Mouse (Mus musculus) liver, postnatal 0 days (tissue): ENCODE measurements around the gene Irak2.

ENCODE experiments used
- CTCF ChIP-seq: sonication (generic); IDR thresholded peaks from 2 replicates; pipeline ENCODE4 v1.5.1; 2016; ENCODE audit warnings: antibody characterized with exemption, low read depth
- EP300 ChIP-seq: IDR thresholded peaks from 2 replicates; pipeline ENCODE4 v1.6.1; 2016; ENCODE audit warnings: antibody characterized with exemption, low read depth, mild to moderate bottlenecking

DNA sequence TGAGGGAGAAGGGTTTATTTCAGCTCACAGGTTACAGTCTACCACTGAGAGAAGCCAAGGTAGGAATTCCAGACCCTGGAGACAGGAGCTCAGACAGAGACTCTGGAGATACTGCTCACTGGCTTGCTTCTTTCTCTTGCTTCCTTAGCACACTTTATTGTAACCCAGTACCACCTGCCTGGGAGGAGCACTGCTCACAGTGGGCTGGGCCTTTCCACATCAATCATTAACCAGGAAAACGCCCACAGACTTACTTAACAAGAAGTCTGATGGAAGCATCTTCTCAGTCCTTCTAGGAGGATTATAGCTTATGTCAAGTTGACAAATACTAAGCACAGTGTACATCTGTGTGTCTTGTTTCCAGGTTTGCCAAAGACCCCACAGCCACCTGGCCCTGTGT, 76.5 kb downstream of the Irak2 start:
- TF ChIP-seq CTCF (no peak), EP300 (no peak)
